Mouse (Mus musculus) C2C12 (cell line): ENCODE results near the gene Tchp. TPM values are rescaled to one million over a fixed set of nuclear protein-coding genes. Genes with fewer than 3 reads are reported as not detected.

Experiments
- H3K27me3 ChIP-seq: one replicate; pipeline ENCODE4 v1.6.1; 2011; ENCODE audit not compliant: control insufficient read depth, insufficient read depth, insufficient read length
- H3K36me3 ChIP-seq: one replicate; pipeline ENCODE4 v1.6.1; 2011; ENCODE audit not compliant: control insufficient read depth, insufficient read depth
- H3K4me3 ChIP-seq: one replicate; pipeline ENCODE4 v1.5.1; 2011; ENCODE audit warnings: mild to moderate bottlenecking, control low read depth; ENCODE audit not compliant: poor library complexity, insufficient read depth, severe bottlenecking
- H3K79me2 ChIP-seq: one replicate; pipeline ENCODE4 v1.6.1; 2011; ENCODE audit not compliant: control insufficient read depth, insufficient read depth
- H3K79me3 ChIP-seq: one replicate; pipeline ENCODE4 v1.6.1; 2011; ENCODE audit warnings: low read depth, control low read depth
- H3ac ChIP-seq: one replicate; pipeline ENCODE3; 2011; ENCODE audit warnings: low read depth; ENCODE audit not compliant: control insufficient read depth, insufficient read length
- CEBPB ChIP-seq: IDR thresholded peaks from one replicate; pipeline ENCODE4 v1.6.1; 2011; ENCODE audit warnings: low read depth, mild to moderate bottlenecking, control low read depth, moderate library complexity
- CTCF ChIP-seq: IDR thresholded peaks from one replicate; pipeline ENCODE4 v1.5.1; 2011; ENCODE audit not compliant: control insufficient read depth, insufficient read depth, insufficient read length
- FOSL1 ChIP-seq: IDR thresholded peaks from one replicate; pipeline ENCODE4 v1.8.0; 2011; ENCODE audit warnings: mild to moderate bottlenecking, low read length; ENCODE audit not compliant: poor library complexity, insufficient read depth, severe bottlenecking
- MAX ChIP-seq: IDR thresholded peaks from one replicate; pipeline ENCODE4 v1.6.1; 2011; ENCODE audit warnings: mild to moderate bottlenecking, control low read depth
- MYOD1 ChIP-seq: IDR thresholded peaks from one replicate; pipeline ENCODE4 v1.6.1; 2011; ENCODE audit warnings: low read depth; ENCODE audit not compliant: control insufficient read depth, insufficient read length
- MYOG ChIP-seq: IDR thresholded peaks from one replicate; pipeline ENCODE4 v1.6.1; 2011; ENCODE audit not compliant: control insufficient read depth, insufficient read length; ENCODE audit errors: extremely low read depth
- USF1 ChIP-seq: IDR thresholded peaks from one replicate; pipeline ENCODE4 v1.6.1; 2011; ENCODE audit warnings: low read depth, mild to moderate bottlenecking, control low read depth, moderate library complexity
- long read RNA-seq, 2 experiments: library from polyadenylated mRNA; unstranded; transcript quantifications; one replicate each; pipeline ENCODE4 v2.0.0; 2019 to 2020
- polyA plus RNA-seq: library from polyadenylated mRNA; unstranded; fragments of >200 nt; fragmentation: generic; extraction: Trizol; gene quantifications from one replicate; pipeline ENCODE4 v1.2.1, GENCODE M21; 2012; ENCODE audit warnings: missing spikeins

Gene Tchp
- polyA plus RNA-seq: 5.8 TPM
- long read RNA-seq, experiment 1, partial matches to known transcripts: 0 of 3 reads
- long read RNA-seq, experiment 1, other reads (novel, unspliced or antisense): 0 of 3 reads
- long read RNA-seq, experiment 2, transcript Tchp-201 (13 exons, 2,882 nt): major isoform, 23 of 28 reads
- long read RNA-seq, experiment 2, partial matches to known transcripts: 1 of 28 reads
- long read RNA-seq, experiment 2, other reads (novel, unspliced or antisense): 3 of 28 reads

GRCm38 (mm10) chr5:114707265-114708068, at the start of gene Tchp:
Tchp (plus strand) TSS chr5:114707760.
- no peaks in the 10 kb centered on the region for H3K79me3 ChIP-seq
- H3K79me2 ChIP-seq: peaks cover 10% of the 10 kb centered on the region
- H3K27me3 ChIP-seq: peaks cover 6% of the 10 kb centered on the region
- H3K36me3 ChIP-seq: peaks cover 18% of the 10 kb centered on the region
- peak within 1 kb of the TSS; percentile 93 for H3ac ChIP-seq
- TF ChIP-seq MYOD1 (no peak), FOSL1 (no peak), CEBPB (no peak), MAX (no peak), CTCF (no peak), MYOG (no peak), USF1 (no peak)
- H3K4me3 ChIP-seq: peak within 1 kb of the TSS; percentile 64

- Histone ChIP-seq H3K36me3 (no peaks in the 10 kb centered on the region), H3K4me3 (no peak within 1 kb of the TSS), H3K79me3 (no peaks in the 10 kb centered on the region), H3K79me2 (no peaks in the 10 kb centered on the region), H3K27me3 (no peaks in the 10 kb centered on the region), H3ac (peak within 1 kb of the TSS; percentile 21)
- TF ChIP-seq USF1 (no peak), FOSL1 (no peak), MAX (no peak), MYOG (no peak), CEBPB (no peak), CTCF (no peak), MYOD1 (no peak)
Observed at GRCm38 (mm10) chr5:114658255-114658654, 49.3 kb upstream of the Tchp start, which contains the start of gene Trpv4. Trpv4 (minus strand) TSS chr5:114658421.

GRCm38 (mm10) chr5:114661029-114661428, 46.5 kb upstream of the Tchp start:
- Histone ChIP-seq H3K36me3 (no peaks in the 10 kb centered on the region), H3K79me2 (no peaks in the 10 kb centered on the region), H3ac (no peak overlapping the region), H3K79me3 (no peaks in the 10 kb centered on the region), H3K4me3 (no peak overlapping the region), H3K27me3 (no peaks in the 10 kb centered on the region)
- no peak for TF ChIP-seq MYOG
- TF ChIP-seq CTCF: no peak
- TF ChIP-seq CEBPB: no peak
- TF ChIP-seq MAX: no peak
- no peak for TF ChIP-seq FOSL1
- TF ChIP-seq USF1: no peak
- TF ChIP-seq MYOD1: no peak

- TF ChIP-seq CEBPB (no peak), MAX (no peak), MYOD1 (no peak), USF1 (no peak)
- H3ac ChIP-seq: no peak overlapping the region
- no peaks in the 10 kb centered on the region for H3K79me3 ChIP-seq
- H3K4me3 ChIP-seq: no peak overlapping the region
- no peaks in the 10 kb centered on the region for H3K27me3 ChIP-seq
- H3K79me2 ChIP-seq: no peaks in the 10 kb centered on the region
- H3K36me3 ChIP-seq: peaks cover 4% of the 10 kb centered on the region
Observed at GRCm38 (mm10) chr5:114664139-114664538, 43.4 kb upstream of the Tchp start.

GRCm38 (mm10) chr5:114664750-114665149, 42.8 kb upstream of the Tchp start:
- Histone ChIP-seq H3ac (no peak overlapping the region), H3K79me2 (no peaks in the 10 kb centered on the region), H3K79me3 (no peaks in the 10 kb centered on the region), H3K27me3 (no peaks in the 10 kb centered on the region), H3K36me3 (peaks cover 6% of the 10 kb centered on the region), H3K4me3 (no peak overlapping the region)
- no peak for TF ChIP-seq MYOG
- TF ChIP-seq CEBPB: no peak
- TF ChIP-seq FOSL1: no peak
- no peak for TF ChIP-seq CTCF
- TF ChIP-seq MYOD1: no peak
- TF ChIP-seq MAX: no peak
